Mouse (Mus musculus) urinary bladder, postnatal 25 days (tissue): ENCODE results near the gene Izumo1r.

Source experiments
- DNase-seq: peaks from one replicate; pipeline ENCODE4 v3.0.0; 2022; ENCODE audit warnings: low spot score

The Izumo1r gene

DNA sequence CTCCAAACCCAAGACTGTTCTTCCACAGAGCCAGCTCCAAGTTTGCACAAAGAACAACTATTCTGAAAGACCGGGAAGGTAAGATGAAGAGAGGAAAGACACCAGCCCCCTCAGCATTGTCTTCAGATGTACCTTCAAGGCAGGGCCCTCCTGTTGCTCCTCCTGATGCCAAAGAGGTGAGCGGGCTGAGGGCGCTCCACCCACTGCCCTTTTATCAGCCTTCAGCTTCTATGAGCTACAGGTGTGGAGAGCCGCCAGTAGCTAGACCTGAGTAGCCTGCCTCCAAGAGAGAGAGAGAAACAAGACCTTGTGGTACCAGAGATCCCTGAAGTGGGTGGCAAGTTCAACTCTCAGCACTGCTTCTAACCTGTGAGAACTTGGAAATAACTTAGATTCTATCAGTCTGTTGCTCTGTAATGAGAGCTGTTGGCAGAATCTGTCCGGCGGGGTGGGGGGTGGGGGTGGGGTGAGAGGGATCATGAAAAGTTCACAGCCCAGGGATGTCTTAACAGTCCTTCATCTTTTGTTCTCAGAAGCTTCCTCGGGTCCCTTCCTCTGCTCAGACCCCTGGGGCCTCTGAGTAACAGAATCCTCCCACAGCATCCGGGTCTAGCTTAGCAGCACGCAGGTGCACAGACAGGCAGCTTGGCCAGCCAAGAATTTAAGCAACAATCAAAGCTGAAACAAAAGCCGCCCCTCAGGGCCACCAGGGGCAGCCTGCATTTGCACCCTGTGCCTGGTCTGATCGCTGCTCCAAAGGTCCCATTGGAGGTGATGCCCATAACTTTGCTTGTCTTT lies at the start of gene Izumo1r:
TSS of gene Izumo1r (minus strand) at position 369 of the 798 bp plus-strand sequence.
- DNase-seq = no peak

GRCm38 (mm10) chr9:14951072-14951471 lies 47.3 kb upstream of the Izumo1r start:
- DNase-seq = no peak

DNA sequence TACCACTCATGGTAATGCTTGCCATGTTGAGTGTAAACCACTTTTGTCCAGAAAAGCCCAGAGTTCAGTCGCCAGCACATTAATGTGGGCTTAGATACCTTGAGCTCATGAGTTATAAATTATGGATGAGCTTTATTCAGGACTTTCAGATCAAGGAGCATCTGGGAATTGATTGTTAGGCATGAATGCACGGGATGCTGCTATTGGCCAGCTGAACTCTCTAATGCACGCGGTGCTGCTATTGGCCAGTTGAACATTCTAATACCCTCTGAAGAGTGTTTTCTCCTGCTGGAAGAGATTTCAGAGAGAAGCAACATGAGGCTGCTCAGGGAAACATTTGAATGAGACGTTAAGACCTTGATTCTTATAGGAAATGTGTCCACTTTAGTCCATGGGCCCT lies 45.1 kb upstream of the Izumo1r start:
- no peak for DNase-seq

DNA sequence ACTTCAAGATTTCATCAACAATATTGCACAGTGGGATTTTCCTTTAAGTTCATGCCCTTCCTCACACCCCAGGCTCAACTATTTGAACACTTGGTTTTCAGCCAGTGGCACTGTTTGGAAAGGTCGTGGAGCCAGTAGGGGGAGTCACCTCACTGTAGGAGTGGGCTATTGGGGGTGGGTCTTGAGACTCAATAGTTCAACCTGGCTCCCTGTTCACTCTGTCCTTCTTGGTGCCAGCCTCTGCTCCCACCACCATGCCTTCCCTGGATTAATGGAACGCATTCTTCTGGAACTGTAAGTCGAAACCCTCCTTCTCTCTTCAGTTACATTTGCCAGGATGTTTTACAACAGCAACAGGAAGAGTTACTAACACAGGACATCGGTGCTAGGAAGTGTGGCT lies 42.9 kb upstream of the Izumo1r start:
- DNase-seq = no peak

GRCm38 (mm10) chr9:14945919-14946318 lies 42.2 kb upstream of the Izumo1r start:
- DNase-seq = no peak

GRCm38 (mm10) chr9:14942143-14942720 lies 38.5 kb upstream of the Izumo1r start:
- no peak for DNase-seq

- no peak for DNase-seq
Observed at GRCm38 (mm10) chr9:14939610-14940009, 35.9 kb upstream of the Izumo1r start.

GRCm38 (mm10) chr9:14937308-14937707 lies 33.6 kb upstream of the Izumo1r start:
- no peak for DNase-seq

DNA sequence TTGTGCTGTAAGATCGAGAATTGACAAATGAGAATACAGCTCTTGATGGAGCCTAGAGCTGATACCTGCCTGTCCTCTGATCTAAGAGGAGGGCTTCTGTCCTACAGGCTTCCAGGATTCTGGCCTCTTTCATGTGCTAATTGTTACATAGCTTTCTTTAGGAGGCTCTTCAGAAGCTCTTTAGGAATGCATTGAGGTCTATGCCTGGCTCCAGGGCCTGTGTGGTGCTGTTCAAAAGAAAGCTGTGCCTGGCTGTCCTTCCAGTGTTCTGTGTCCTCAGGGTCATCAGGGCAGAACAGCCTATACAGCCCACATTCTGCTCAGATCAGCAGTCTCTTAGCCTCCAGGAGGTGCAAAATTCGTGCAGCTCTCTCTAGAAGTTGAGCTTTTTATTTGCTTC lies 31.1 kb upstream of the Izumo1r start:
- no peak for DNase-seq

DNA sequence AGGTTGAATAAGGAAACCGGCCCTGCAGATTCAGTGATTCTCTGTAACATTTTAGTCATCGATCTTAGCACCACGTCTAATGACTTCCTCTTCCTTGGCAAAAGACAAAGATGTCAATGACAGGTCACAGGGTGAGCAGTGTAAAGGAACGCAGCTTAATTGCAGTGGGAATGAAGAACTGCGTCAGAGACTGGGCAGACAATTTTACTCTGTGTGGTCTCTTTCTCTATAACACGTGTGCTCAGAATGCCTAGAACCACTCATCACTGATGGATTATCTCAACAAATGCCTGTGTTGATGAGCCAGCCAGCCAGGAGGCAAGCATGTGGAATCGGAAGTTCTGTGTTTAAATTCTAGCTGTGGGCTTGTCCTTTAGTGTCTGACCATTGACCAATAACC lies 28.2 kb upstream of the Izumo1r start:
- no peak for DNase-seq

GRCm38 (mm10) chr9:14931211-14931610 lies 27.5 kb upstream of the Izumo1r start:
- DNase-seq = no peak

- DNase-seq = no peak
Observed at GRCm38 (mm10) chr9:14926593-14926992, 22.8 kb upstream of the Izumo1r start.

GRCm38 (mm10) chr9:14923625-14924024 lies 19.9 kb upstream of the Izumo1r start:
- no peak for DNase-seq

GRCm38 (mm10) chr9:14921971-14922560 lies 18.3 kb upstream of the Izumo1r start:
- no peak for DNase-seq

GRCm38 (mm10) chr9:14921254-14921653 lies 17.5 kb upstream of the Izumo1r start:
- DNase-seq = no peak

GRCm38 (mm10) chr9:14920608-14921007 lies 16.9 kb upstream of the Izumo1r start:
- DNase-seq = no peak

DNA sequence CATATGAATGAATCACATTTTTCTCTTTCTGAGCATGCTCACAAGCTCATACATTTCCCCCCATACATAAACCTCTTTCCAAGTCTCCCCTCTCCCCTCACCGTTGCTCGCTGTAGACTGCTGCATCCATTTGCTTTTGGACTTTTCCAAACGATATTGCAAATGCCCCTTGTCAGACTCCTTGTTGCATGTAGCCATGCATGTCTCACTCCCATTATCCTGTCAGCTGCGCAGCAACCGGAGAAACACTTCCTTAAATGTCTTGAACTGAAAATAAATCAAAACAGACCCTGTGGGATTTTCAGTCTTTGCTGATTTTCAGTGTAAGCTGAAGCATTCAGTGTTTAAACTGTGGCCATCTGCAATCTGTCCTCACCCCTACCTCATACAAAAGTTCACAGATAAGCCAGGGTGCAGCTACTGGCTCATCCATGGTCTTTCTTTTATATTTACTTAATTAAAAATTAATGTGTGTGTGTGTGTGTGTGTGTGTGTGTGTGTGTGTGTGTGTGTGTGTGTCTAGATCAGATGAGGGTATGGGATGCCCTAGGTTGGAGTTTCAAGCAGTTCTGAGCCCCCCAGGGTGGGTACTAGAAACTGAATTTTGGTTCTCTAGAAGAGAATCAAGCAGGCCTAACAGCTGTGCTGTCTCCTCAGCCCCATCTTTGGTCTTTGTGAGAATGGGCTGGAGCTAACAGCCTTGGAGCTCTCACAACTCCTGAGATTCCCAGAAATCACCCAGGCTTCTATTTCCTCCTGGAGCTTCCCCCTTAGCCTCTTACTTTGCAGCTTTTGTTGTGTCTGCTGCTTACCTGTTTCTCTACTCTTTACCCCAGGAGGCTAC lies 15.3 kb upstream of the Izumo1r start:
- DNase-seq = no peak

- no peak for DNase-seq
Observed at GRCm38 (mm10) chr9:14917661-14918060, 13.9 kb upstream of the Izumo1r start.

- no peak for DNase-seq
Observed at GRCm38 (mm10) chr9:14912037-14912436, 8.3 kb upstream of the Izumo1r start.

DNA sequence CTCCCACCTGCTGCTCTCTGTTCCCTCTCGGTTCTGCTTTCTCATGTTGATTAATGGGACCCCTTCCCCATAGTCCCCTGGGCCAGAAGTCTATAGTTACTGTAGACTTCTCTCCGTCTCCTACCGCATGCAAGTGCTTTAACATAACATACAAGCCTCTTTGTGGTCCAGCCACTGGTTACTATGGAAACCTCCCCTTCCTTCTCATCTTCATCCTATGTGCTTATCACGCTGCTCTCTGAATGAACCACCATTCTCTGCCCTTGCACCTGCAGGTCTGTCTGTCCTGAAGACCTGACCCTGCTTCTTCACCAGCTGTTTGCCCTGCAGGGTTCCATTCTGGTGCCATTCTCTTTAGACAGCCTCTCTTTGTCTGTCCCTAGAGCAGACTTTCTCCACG lies 6.2 kb upstream of the Izumo1r start:
- no peak for DNase-seq

GRCm38 (mm10) chr9:14907816-14908415 lies 4.2 kb upstream of the Izumo1r start:
- DNase-seq = no peak

- no peak for DNase-seq
Observed at GRCm38 (mm10) chr9:14905956-14906355, 2.2 kb upstream of the Izumo1r start.
